Mouse (Mus musculus): ENCODE measurements at regions not wholly inside any gene's neighbourhood (a gene's known extent, or its start where the extent isn't known, plus 50 kb on each side); places are given as distances from the start of the nearest gene placed in this dataset.

GRCm38 (mm10) chr8:10713515-10714042 lies 294.7 kb downstream of the Irs2 start:
- TF ChIP-seq EP300 (IDR thresholded peaks at IDR 0.05; ENCODE audit: low read depth) (no peak), CTCF (IDR thresholded peaks at IDR 0.05; ENCODE audit: low read depth) (no peak)
